Mouse (Mus musculus) lung, embryonic 16.5 days (tissue): ENCODE measurements around the gene Tlnrd1. TPM values are rescaled to one million over a fixed set of nuclear protein-coding genes. Genes with fewer than 3 reads are reported as not detected.

Experiments
- ATAC-seq: fragments of 200-750 bp; cut with Nextera tagmentation; 2 replicates; pipeline ENCODE4 v1.8.0; 2017; ENCODE audit warnings: low read depth, mild to moderate bottlenecking, moderate library complexity
- H3K27ac ChIP-seq: fragments of 300-500 bp; sonication (generic); 2 replicates; pipeline ENCODE4 v1.5.1; 2014; ENCODE audit warnings: mild to moderate bottlenecking, control low read depth, low read length
- H3K27me3 ChIP-seq: fragments of 300-500 bp; sonication (generic); 2 replicates; pipeline ENCODE4 v1.6.1; 2014; ENCODE audit warnings: low read depth, low read length, mixed read lengths; ENCODE audit not compliant: control insufficient read depth, insufficient read depth
- H3K36me3 ChIP-seq: fragments of 300-500 bp; sonication (generic); 2 replicates; pipeline ENCODE4 v1.6.1; 2014; ENCODE audit warnings: low read length; ENCODE audit not compliant: control insufficient read depth, insufficient read depth
- H3K4me1 ChIP-seq: fragments of 300-500 bp; sonication (generic); replicated peaks from 2 replicates; pipeline ENCODE4 v1.6.1; 2014; ENCODE audit warnings: low read length, mixed read lengths; ENCODE audit not compliant: control insufficient read depth, insufficient read depth
- H3K4me2 ChIP-seq: fragments of 300-500 bp; sonication (generic); 2 replicates; pipeline ENCODE4 v1.6.1; 2014; ENCODE audit warnings: low read depth, low read length, control low read depth
- H3K4me3 ChIP-seq: fragments of 300-500 bp; sonication (generic); 2 replicates; pipeline ENCODE4 v1.5.1; 2014; ENCODE audit warnings: mild to moderate bottlenecking, low read length, control low read depth
- H3K9ac ChIP-seq: fragments of 300-500 bp; sonication (generic); 2 replicates; pipeline ENCODE4 v1.6.1; 2014; ENCODE audit warnings: low read length, control low read depth
- H3K9me3 ChIP-seq: fragments of 300-500 bp; sonication (generic); 2 replicates; pipeline ENCODE4 v1.6.1; 2016; ENCODE audit warnings: low read length; ENCODE audit not compliant: control insufficient read depth
- WGBS: fragments of 180-500 bp; shearing (Covaris S2); extraction: QIAGEN DNeasy Blood & Tissue Kit; methylation state at CpG from one replicate; pipeline ENCODE4 v1.1.7; 2014; 5-methylcytosine and 5-hydroxymethylcytosine counted together
- polyA plus RNA-seq: library from polyadenylated mRNA; unstranded; fragments of >200 nt; fragmentation: Nextera tagmentation; extraction: Ambion mirVana; gene quantifications from 2 replicates; pipeline ENCODE4 v1.2.1, GENCODE M21; 2015

Gene Tlnrd1
- polyA plus RNA-seq, result 10.4 and 10.5 TPM in 2 replicates

DNA sequence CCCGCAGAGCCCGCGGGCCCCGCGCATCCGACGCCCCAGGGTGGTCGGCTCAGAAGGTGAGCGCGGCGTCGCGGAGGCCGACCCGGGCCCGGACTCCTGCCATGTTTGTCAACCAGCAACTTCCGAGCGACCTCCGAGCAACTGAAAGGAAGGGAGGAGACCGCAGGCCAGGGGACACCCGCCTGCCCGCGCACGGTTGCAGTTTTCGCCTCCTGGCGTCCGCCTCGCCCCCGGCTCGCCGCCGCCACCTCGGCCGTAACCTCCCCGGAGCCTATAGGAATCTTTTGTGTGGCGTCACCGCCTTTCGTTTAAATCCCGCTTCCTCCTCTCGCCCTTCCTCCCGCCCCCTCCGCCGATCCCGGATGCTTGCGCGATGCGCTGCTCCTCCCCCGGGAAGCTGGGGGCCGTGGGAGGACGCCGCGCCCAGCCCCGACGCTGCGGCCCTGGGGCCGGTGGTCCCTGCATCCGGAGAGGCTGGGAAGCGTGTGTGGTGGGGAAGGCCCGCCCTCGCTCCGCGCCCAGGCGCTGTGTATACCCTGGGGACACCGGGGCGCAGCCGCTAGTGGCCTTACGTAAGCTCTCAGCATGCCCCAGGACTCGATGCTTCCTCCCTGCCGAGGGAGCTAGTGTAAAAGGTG, at the start of gene Tlnrd1, which contains the start of gene Mesd:
Gene Tlnrd1, minus strand, starts transcription at position 285 of the 638 bp plus-strand sequence.
Gene Mesd, plus strand, starts transcription at position 446 of the 638 bp plus-strand sequence.
- Histone ChIP-seq H3K9me3 (no peaks in the 10 kb centered on the region), H3K27ac (peak within 1 kb of the TSS; percentile 99), H3K9ac (peak within 1 kb of the TSS; percentile 95), H3K4me1 (peaks cover 43% of the 10 kb centered on the region), H3K4me2 (peak within 1 kb of the TSS; percentile 77), H3K27me3 (no peaks in the 10 kb centered on the region), H3K36me3 (peaks cover 3% of the 10 kb centered on the region; the same call in 1 of the 2 replicates), H3K4me3 (peak within 1 kb of the TSS; percentile 85)
- ATAC-seq, result peak; percentile 83
- WGBS, result under 1% methylated on average over 67 of the region's 69 CpGs

- no peaks in the 10 kb centered on the region for H3K9me3 ChIP-seq
- ATAC-seq, result no peak
- no peak overlapping the region for H3K4me2 ChIP-seq
- H3K4me1 ChIP-seq, result no peaks in the 10 kb centered on the region
- no peak overlapping the region for H3K4me3 ChIP-seq
- 40% methylated on average over 3 of the region's 3 CpGs for WGBS
- no peak overlapping the region for H3K27ac ChIP-seq
- no peaks in the 10 kb centered on the region for H3K36me3 ChIP-seq
- no peaks in the 10 kb centered on the region for H3K27me3 ChIP-seq
- no peak overlapping the region for H3K9ac ChIP-seq
Measured at GRCm38 (mm10) chr7:83921637-83922036, 37.5 kb upstream of the Tlnrd1 start.

DNA sequence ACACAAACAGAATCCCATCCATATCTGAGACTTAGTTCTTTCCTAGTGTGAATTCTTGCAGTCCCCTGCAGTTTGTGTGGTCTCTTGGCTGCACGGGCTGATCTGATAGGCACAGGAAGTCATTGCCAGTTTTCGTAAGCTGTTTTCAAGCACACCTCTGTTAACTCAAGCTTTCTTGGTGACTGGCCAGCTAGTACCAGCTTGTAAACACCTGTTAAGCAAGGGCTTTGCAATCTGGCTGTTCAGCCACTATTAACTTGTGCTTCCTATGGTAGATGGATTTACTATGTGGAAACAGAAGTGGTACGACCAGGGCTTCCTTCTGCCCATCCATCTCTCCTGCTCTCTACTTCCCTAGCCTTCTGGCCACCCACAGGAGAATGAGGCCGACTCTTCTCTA, 36.1 kb upstream of the Tlnrd1 start:
- 54% methylated on average over 4 of the region's 4 CpGs for WGBS
- Histone ChIP-seq H3K4me2 (no peak overlapping the region), H3K9ac (no peak overlapping the region), H3K9me3 (no peaks in the 10 kb centered on the region), H3K4me3 (no peak overlapping the region), H3K4me1 (no peaks in the 10 kb centered on the region), H3K27me3 (no peaks in the 10 kb centered on the region), H3K36me3 (no peaks in the 10 kb centered on the region), H3K27ac (no peak overlapping the region)
- ATAC-seq, result no peak

GRCm38 (mm10) chr7:83914566-83914965, 30.5 kb upstream of the Tlnrd1 start:
- H3K4me3 ChIP-seq, result no peak overlapping the region
- no peak overlapping the region for H3K4me2 ChIP-seq
- H3K36me3 ChIP-seq, result no peaks in the 10 kb centered on the region
- H3K4me1 ChIP-seq, result no peaks in the 10 kb centered on the region
- WGBS, result 3% methylated on average over 3 of the region's 3 CpGs
- ATAC-seq, result 0 out of 2 replicates have a peak, but pooled peaks have one; percentile 29
- no peaks in the 10 kb centered on the region for H3K27me3 ChIP-seq
- no peak overlapping the region for H3K9ac ChIP-seq
- no peak overlapping the region for H3K27ac ChIP-seq
- H3K9me3 ChIP-seq, result no peaks in the 10 kb centered on the region

DNA sequence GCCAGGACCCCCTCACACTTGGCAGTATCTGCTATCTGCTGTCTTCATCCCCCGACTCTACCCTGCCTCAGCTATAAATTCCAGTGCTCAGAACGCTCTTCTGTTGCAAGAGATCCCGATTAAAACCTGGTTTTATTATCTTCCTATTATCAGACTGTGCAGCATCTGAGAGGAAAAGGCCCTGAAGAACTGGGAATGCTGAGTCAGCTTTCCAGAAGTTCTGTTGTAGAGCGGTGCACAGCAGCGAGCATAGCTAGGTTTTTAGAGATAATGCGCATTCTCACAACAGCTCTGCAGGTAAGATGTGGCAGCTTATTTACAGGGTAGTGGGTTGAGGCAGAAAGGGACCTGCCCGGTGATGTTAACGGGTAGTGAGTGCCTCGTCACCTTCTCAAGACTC, 29.9 kb upstream of the Tlnrd1 start:
- WGBS, result 65% methylated on average over 9 of the region's 9 CpGs
- no peak overlapping the region for H3K4me2 ChIP-seq
- no peaks in the 10 kb centered on the region for H3K27me3 ChIP-seq
- H3K9me3 ChIP-seq, result no peaks in the 10 kb centered on the region
- no peaks in the 10 kb centered on the region for H3K36me3 ChIP-seq
- no peak overlapping the region for H3K4me3 ChIP-seq
- ATAC-seq, result peak; percentile 64
- H3K27ac ChIP-seq, result peak overlapping the region; percentile 78
- no peak overlapping the region for H3K9ac ChIP-seq
- no peaks in the 10 kb centered on the region for H3K4me1 ChIP-seq

GRCm38 (mm10) chr7:83913405-83913932, 29.4 kb upstream of the Tlnrd1 start:
- Histone ChIP-seq H3K4me3 (no peak overlapping the region), H3K9ac (no peak overlapping the region), H3K4me2 (no peak overlapping the region), H3K27ac (peak overlapping the region; percentile 78), H3K27me3 (no peaks in the 10 kb centered on the region), H3K36me3 (no peaks in the 10 kb centered on the region), H3K9me3 (no peaks in the 10 kb centered on the region), H3K4me1 (no peaks in the 10 kb centered on the region)
- ATAC-seq, result peak; percentile 91
- WGBS, result 61% methylated on average over 6 of the region's 6 CpGs

DNA sequence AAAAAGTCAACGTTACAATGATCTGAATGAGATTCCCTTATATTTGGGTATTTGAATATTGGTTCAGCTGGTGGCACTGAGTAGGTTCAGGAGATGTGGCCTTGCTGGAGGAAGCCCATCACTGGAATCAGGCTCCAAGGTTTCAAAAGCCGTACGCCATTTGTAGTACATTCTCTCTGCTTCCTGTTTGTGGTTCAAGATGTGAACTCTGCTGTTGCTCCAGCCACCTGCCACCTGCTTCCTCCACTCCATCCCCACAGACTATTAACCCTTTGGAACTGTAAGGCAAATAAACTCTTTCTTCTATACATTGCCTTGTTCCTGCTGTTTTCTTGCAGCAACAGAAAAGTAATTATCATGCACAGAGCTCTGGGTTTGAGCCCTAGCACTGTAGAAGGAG, 27.8 kb upstream of the Tlnrd1 start:
- WGBS, result 66% methylated on average over 3 of the region's 3 CpGs
- no peaks in the 10 kb centered on the region for H3K27me3 ChIP-seq
- H3K4me1 ChIP-seq, result no peaks in the 10 kb centered on the region
- H3K36me3 ChIP-seq, result no peaks in the 10 kb centered on the region
- no peaks in the 10 kb centered on the region for H3K9me3 ChIP-seq
- no peak overlapping the region for H3K9ac ChIP-seq
- no peak overlapping the region for H3K27ac ChIP-seq
- no peak overlapping the region for H3K4me3 ChIP-seq
- no peak overlapping the region for H3K4me2 ChIP-seq
- no peak for ATAC-seq

DNA sequence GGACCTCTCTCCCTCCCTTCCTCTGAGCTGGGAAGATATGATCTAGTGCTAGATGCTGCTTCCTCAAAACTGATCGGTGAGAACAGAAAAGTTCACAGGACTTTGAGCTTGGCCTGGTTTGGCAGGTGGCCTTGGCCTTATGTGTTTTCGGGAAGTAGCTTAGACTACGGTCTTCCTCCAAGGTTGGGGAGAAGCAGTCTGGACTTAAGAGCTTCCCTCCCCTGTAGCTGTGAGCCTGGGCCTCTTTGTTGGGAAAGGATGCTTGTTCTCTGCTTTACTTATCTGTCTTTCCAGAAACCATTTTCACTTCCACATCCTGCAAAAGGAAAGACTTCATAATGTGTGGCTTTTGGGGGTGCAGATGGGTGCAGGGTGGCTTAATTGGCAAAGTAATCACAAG, 20.7 kb upstream of the Tlnrd1 start:
- H3K9ac ChIP-seq, result no peak overlapping the region
- no peaks in the 10 kb centered on the region for H3K27me3 ChIP-seq
- H3K4me2 ChIP-seq, result no peak overlapping the region
- ATAC-seq, result no peak
- H3K4me1 ChIP-seq, result peaks cover 21% of the 10 kb centered on the region
- no peak overlapping the region for H3K27ac ChIP-seq
- H3K36me3 ChIP-seq, result peaks cover 7% of the 10 kb centered on the region
- H3K9me3 ChIP-seq, result no peaks in the 10 kb centered on the region; the same call in 1 of the 2 replicates
- no peak overlapping the region for H3K4me3 ChIP-seq
- WGBS, result 82% methylated on average over 3 of the region's 3 CpGs

DNA sequence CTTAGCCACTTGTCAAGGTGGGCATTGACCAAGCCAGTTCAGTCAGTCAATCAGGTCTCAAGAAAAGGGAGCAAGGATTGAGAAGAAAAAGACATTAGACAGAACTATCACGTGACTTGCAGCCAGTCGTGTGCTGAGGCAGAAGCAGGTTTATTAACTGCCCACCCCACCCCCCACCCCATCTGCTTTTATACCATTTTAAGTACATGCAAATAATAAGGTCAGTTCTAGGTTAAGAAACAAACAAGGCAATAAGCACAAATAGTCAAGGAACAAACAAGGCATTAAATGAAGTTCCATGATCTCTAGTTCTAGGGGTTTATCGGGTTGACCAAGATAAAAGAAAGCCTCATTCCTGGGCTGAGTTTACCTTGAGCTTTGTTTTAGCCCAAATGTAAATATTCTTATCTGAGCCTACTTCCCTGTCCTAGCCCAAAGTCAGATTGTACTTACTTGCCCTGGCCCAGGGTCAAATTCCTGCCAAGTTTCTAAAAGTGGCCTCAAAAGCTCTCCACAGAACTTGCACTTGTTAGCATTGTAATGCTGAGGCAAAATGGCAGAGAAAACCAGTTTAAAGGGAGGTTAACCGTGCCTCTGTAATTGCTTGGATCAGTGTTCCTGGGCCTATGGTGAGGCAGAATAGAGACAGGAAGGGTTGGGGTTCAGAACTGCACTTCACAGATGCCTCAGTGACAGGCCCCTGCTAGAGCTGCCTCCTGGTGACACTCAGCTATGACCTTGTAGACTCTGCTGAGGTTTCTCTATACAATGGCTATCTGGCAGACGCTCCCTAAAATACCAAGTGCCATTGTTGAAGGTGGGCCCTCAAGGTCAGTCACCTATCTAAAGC, 18.4 kb upstream of the Tlnrd1 start:
- Histone ChIP-seq H3K4me3 (no peak overlapping the region), H3K27ac (peak overlapping the region; percentile 80), H3K9ac (no peak overlapping the region), H3K4me1 (peaks cover 21% of the 10 kb centered on the region), H3K4me2 (no peak overlapping the region), H3K27me3 (no peaks in the 10 kb centered on the region), H3K36me3 (peaks cover 29% of the 10 kb centered on the region), H3K9me3 (no peaks in the 10 kb centered on the region; the same call in 1 of the 2 replicates)
- ATAC-seq, result peak; percentile 64
- WGBS, result 29% methylated on average over 5 of the region's 5 CpGs
